In genomic region chr3:98752171-98752570, GRCm38 (mm10) we compare ENCODE assay signal across 24 mouse cellular contexts. TPM values are rescaled to one million over a fixed set of nuclear protein-coding genes. Genes with fewer than 3 reads are reported as not detected.
"Had no signal": no experiment of that assay in that cellular context is flagged by ENCODE, and none has a peak within 500 bp of the region (broad histone marks: within the 10 kb centered on the region; RNA-seq: fewer than 3 reads in every experiment).

No protein-coding gene starts in this region.

- H3K9ac ChIP-seq: neural tube, embryonic 13.5 days; neural tube, embryonic 15.5 days; stomach, embryonic 15.5 days had no signal

- DNase-seq: retina, postnatal 1 day; right cerebral cortex, adult 18-20 months; right cerebral cortex, postnatal 14 days; right cerebral cortex, postnatal 25 days; right cerebral cortex, postnatal 4 days; spleen, adult 18-20 months; thymus, adult 18-20 months; thymus, adult 2 months; thymus, postnatal 14 days; thymus, postnatal 25 days; thymus, postnatal 36 days; thymus, postnatal 4 days had no signal

- H3K27me3 ChIP-seq: neural tube, embryonic 13.5 days; neural tube, embryonic 15.5 days; stomach, embryonic 15.5 days had no signal

- H3K36me3 ChIP-seq: neural tube, embryonic 13.5 days; neural tube, embryonic 15.5 days; stomach, embryonic 15.5 days had no signal

- H3K4me1 ChIP-seq: neural tube, embryonic 13.5 days; neural tube, embryonic 15.5 days; stomach, embryonic 15.5 days had no signal

- H3K4me3 ChIP-seq: neural tube, embryonic 13.5 days; neural tube, embryonic 15.5 days; stomach, embryonic 15.5 days had no signal

- H3K27ac ChIP-seq: neural tube, embryonic 13.5 days; neural tube, embryonic 15.5 days; stomach, embryonic 15.5 days; stomach, postnatal 0 days had no signal

RNA-seq across cellular contexts. Expression of gene Hsd3b3, which starts 10.8 kb away (rescaled TPM):
- total RNA-seq: neutrophil, adult 5-6 weeks had no signal
- polyA plus RNA-seq: spleen, adult 2 months; stomach, embryonic 14.5 days; testis, adult 2 months; thymus, adult 2 months; thymus, postnatal 0 days; urinary bladder, adult 2 months had no signal

RNA-seq across cellular contexts. Expression of gene Hsd3b2, which starts 27.8 kb away (rescaled TPM):
- polyA plus RNA-seq: neural tube, embryonic 13.5 days; neural tube, embryonic 14.5 days; stomach, embryonic 14.5 days; stomach, embryonic 16.5 days; stomach, postnatal 0 days; testis, adult 2 months; thymus, adult 2 months; thymus, postnatal 0 days; urinary bladder, adult 2 months had no signal
